Mouse (Mus musculus): Measurements from ENCODE around the gene Gm16381.
"Not testable (repeated sequence)": the region's sequence is repeated elsewhere in the genome, so short reads cannot be mapped to it uniquely, and the experiment has no call there.

Gm16381 gene

DNA sequence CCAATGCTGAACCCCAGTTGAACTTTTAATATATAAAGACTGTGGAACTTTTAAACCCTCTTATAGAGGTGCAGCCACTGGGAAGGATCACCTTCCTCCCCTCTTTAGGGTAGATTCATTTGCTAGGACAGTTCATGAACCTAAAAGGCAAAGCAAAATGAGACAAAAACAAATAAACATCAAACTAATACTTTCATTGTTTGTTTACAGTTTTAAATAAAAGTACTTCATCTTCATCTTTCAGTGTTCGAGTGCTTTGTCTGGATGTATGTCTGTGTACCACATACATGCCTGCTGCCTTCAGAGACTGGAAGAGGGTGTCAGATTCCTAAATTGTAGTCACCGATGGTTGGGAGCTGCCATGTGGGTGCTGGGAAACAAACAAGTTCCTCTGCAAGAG, at the start of gene Gm16381:
TSS of gene Gm16381 (minus strand) at position 101 of the 400 bp plus-strand sequence.
- in situ Hi-C loops (cut with MboI; ENCODE audit: low pct_unique_long_range_greater_than_20kb in 1 of 2, low sequenced_read_pairs in 2 of 2, unreplicated experiment in 1 of 2), result not testable (repeated sequence)

DNA sequence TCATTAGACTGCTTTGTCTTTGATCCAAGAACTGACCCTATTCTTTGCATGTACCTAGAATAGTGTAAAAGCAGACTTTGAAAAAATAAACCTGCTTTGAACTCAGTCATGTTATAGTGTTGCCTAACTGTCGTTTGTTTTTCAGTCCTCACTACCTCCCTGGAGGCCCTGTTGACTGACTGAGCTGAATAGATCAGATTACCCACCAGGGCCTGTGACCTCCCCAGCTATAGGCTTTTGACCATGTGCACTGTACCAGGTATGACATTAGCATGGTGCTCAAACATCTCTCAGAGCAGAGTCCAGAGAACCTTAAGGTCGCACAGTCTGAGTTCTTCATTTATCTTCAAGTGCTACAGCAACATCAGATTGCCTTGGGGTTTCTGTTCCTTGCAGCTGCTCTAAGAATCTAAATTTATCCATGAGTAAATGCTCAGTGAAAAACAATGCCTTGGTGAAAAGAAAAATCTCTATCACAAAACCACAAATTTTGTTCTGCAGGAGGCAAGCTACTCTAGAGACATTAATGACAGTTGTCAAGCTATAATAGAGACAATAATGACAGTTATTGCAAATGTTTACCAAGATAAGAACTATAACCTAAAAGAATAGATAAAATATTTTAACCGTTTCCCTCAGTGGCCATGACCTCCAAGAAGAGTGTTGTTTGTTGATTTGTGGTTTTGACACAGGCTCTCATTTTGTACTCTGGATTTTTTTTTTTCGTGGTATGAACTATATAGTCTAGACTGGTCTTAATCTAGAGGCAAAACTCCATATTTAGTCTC, 8.7 kb upstream of the Gm16381 start:
- in situ Hi-C loops (cut with MboI; ENCODE audit: low pct_unique_long_range_greater_than_20kb in 1 of 2, low sequenced_read_pairs in 2 of 2, unreplicated experiment in 1 of 2), result not testable (repeated sequence)

- in situ Hi-C loops (cut with MboI; ENCODE audit: low pct_unique_long_range_greater_than_20kb in 1 of 2, low sequenced_read_pairs in 2 of 2, unreplicated experiment in 1 of 2), result not testable (repeated sequence)
Observed at GRCm38 (mm10) chr12:87618569-87618968, 25.9 kb downstream of the Gm16381 start, which contains the start of gene Gm4027. Gene Gm4027 (plus strand): TSS chr12:87618869.

DNA sequence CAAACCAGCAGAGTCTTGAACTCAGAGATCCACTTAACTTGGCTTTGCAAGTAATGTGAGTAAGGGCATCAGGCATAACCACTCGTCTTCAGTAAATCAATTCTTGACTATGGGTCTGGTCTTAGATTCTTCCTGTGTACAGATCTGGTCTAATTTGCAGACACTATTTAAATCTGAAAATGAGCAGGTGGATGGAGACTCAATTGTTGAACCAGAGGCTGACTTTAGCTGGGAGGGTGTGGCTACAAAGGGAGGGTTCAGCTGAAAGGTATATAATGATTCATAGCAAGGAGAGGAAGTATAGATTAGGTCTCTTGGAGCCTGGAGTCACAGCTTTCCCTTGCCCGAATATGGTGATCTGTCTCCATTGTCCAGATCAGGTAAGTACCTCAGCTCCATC, 42.0 kb downstream of the Gm16381 start, which contains the start of gene Oog1:
TSS of gene Oog1 (plus strand) at position 301 of the 400 bp plus-strand sequence.
- in situ Hi-C loops (cut with MboI; ENCODE audit: low pct_unique_long_range_greater_than_20kb in 1 of 2, low sequenced_read_pairs in 2 of 2, unreplicated experiment in 1 of 2), result not testable (repeated sequence)

DNA sequence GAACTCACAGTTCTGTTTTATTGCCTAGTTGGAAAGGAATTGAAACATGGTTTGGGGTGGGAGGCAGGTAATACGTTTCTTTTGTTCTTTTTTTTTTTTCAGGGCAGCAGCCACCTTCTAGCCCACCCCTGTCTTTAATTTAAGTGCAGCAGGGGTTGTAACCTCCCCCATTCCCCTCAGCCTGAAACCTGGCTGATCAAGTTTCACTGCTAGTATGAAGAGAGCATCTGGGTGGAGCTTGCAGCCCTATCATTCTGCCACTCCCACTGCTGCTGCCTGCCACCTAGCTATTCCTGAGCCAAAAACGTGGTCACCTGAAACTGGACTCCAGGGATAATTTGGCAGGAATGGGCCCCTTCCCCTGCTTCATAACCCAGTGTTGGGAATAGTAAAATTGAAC, 43.0 kb downstream of the Gm16381 start:
- in situ Hi-C loops (cut with MboI; ENCODE audit: low pct_unique_long_range_greater_than_20kb in 1 of 2, low sequenced_read_pairs in 2 of 2, unreplicated experiment in 1 of 2), result not testable (repeated sequence)
